ENCODE assay signal across 19 mouse cellular contexts in genomic region chr9:37067473-37067830, GRCm38 (mm10).
DNase-seq lines count a peak whose midpoint lies in the region; ATAC-seq and TF ChIP-seq lines count a peak whose summit lies in the region.
"Had no signal": no experiment of that assay in that cellular context is flagged by ENCODE, and none has a peak within 500 bp of the region (broad histone marks: within the 10 kb centered on the region; RNA-seq: fewer than 3 reads in every experiment).

No protein-coding gene starts in this region.

- no peak for TF ChIP-seq CTCF in layer of hippocampus, adult 2 months (conservative IDR thresholded peaks at IDR 0.05)

- no peaks in the 10 kb centered on the region for H3K36me3 ChIP-seq in forebrain, embryonic 15.5 days
- H3K36me3 ChIP-seq in midbrain, embryonic 15.5 days (replicated peaks) = no peaks in the 10 kb centered on the region
- H3K36me3 ChIP-seq: embryonic facial prominence, embryonic 12.5 days; heart, embryonic 15.5 days; kidney, embryonic 15.5 days; limb, embryonic 15.5 days had no signal

- H3K27me3 ChIP-seq in forebrain, embryonic 15.5 days = no peaks in the 10 kb centered on the region
- no peaks in the 10 kb centered on the region for H3K27me3 ChIP-seq in midbrain, embryonic 15.5 days (replicated peaks)
- H3K27me3 ChIP-seq: embryonic facial prominence, embryonic 12.5 days; heart, embryonic 15.5 days; kidney, embryonic 15.5 days; limb, embryonic 15.5 days had no signal

- 35% methylated on average over 5 of the region's 5 CpGs for WGBS in forebrain, embryonic 15.5 days
- 63% methylated on average over 5 of the region's 5 CpGs for WGBS in midbrain, embryonic 15.5 days

- no peaks in the 10 kb centered on the region for H3K9me3 ChIP-seq in forebrain, embryonic 15.5 days
- H3K9me3 ChIP-seq in midbrain, embryonic 15.5 days = no peaks in the 10 kb centered on the region
- H3K9me3 ChIP-seq: embryonic facial prominence, embryonic 12.5 days; heart, embryonic 15.5 days; kidney, embryonic 15.5 days; limb, embryonic 15.5 days had no signal

- H3K4me3 ChIP-seq in layer of hippocampus, adult 2 months = no peak overlapping the region
- H3K4me3 ChIP-seq in forebrain, embryonic 15.5 days = no peak overlapping the region
- H3K4me3 ChIP-seq in midbrain, embryonic 15.5 days = no peak overlapping the region
- H3K4me3 ChIP-seq: embryonic facial prominence, embryonic 12.5 days; erythroblast, embryonic 14.5 days; heart, embryonic 15.5 days; kidney, embryonic 15.5 days; limb, embryonic 15.5 days had no signal

- H3K4me1 ChIP-seq in forebrain, embryonic 15.5 days = peaks cover 20% of the 10 kb centered on the region
- H3K4me1 ChIP-seq in midbrain, embryonic 15.5 days = peaks cover 20% of the 10 kb centered on the region
- H3K4me1 ChIP-seq: embryonic facial prominence, embryonic 12.5 days; limb, embryonic 15.5 days had no signal

- ATAC-seq in forebrain, embryonic 15.5 days (replicated peaks) = no peak
- ATAC-seq in midbrain, embryonic 15.5 days (replicated peaks) = peak; percentile 41; the same call in 1 of the 2 replicates
- ATAC-seq: intestine, postnatal 0 days had no signal

- no peak for DNase-seq in layer of hippocampus, adult 2 months (ENCODE audit: low spot score in 2 of 2)
- no peak for DNase-seq in layer of hippocampus, postnatal 14 days (ENCODE audit: low spot score in 2 of 2)
- peak; percentile 41 for DNase-seq in Muller cell, postnatal 12 days (ENCODE audit: inconsistent ontology term)
- DNase-seq in right cerebral cortex, postnatal 25 days = no peak
- DNase-seq in cerebellum, postnatal 25 days = no peak
- DNase-seq: adrenal gland, adult 2 months; cerebellum, adult 9-11 months; gastrocnemius, postnatal 25 days; lung, postnatal 14 days; right cerebral cortex, postnatal 14 days; thymus, postnatal 36 days had no signal

- H3K9ac ChIP-seq in forebrain, embryonic 15.5 days (replicated peaks) = no peak overlapping the region
- no peak overlapping the region for H3K9ac ChIP-seq in midbrain, embryonic 15.5 days
- H3K9ac ChIP-seq: embryonic facial prominence, embryonic 12.5 days; heart, embryonic 15.5 days; kidney, embryonic 15.5 days; limb, embryonic 15.5 days had no signal

- H3K4me2 ChIP-seq in forebrain, embryonic 15.5 days (replicated peaks) = no peak overlapping the region
- H3K4me2 ChIP-seq in midbrain, embryonic 15.5 days = no peak overlapping the region
- H3K4me2 ChIP-seq: embryonic facial prominence, embryonic 12.5 days; heart, embryonic 15.5 days; kidney, embryonic 15.5 days; limb, embryonic 15.5 days had no signal

- peak overlapping the region; percentile 16; the same call in 1 of the 2 replicates for H3K27ac ChIP-seq in layer of hippocampus, adult 2 months
- peak overlapping the region; percentile 52; the same call in 1 of the 2 replicates for H3K27ac ChIP-seq in forebrain, embryonic 15.5 days (replicated peaks)
- H3K27ac ChIP-seq in midbrain, embryonic 15.5 days = peak overlapping the region; percentile 40; the same call in 1 of the 2 replicates
- H3K27ac ChIP-seq: embryonic facial prominence, embryonic 12.5 days; heart, embryonic 15.5 days; kidney, embryonic 15.5 days; limb, embryonic 15.5 days had no signal
